Mouse (Mus musculus) thymus, postnatal 14 days (tissue): ENCODE measurements around the gene Kcnip4.

Experiments used
- DNase-seq: peaks from one replicate; pipeline ENCODE4 v3.0.0; 2021

The Kcnip4 gene

GRCm38 (mm10) chr5:48840971-48841370 lies 683.7 kb downstream of the Kcnip4 start:
- DNase-seq = no peak

GRCm38 (mm10) chr5:48795526-48795925 lies 729.2 kb downstream of the Kcnip4 start:
- DNase-seq = no peak

GRCm38 (mm10) chr5:48779376-48779775 lies 745.3 kb downstream of the Kcnip4 start:
- no peak for DNase-seq

- no peak for DNase-seq
Observed at GRCm38 (mm10) chr5:48748613-48749012, 776.1 kb downstream of the Kcnip4 start.

- DNase-seq = no peak
Observed at GRCm38 (mm10) chr5:48737640-48738039, 787.1 kb downstream of the Kcnip4 start.

- DNase-seq = no peak
Observed at GRCm38 (mm10) chr5:48718166-48718565, 806.5 kb downstream of the Kcnip4 start.

GRCm38 (mm10) chr5:48705997-48706396 lies 818.7 kb downstream of the Kcnip4 start:
- no peak for DNase-seq

GRCm38 (mm10) chr5:48687068-48687467 lies 837.6 kb downstream of the Kcnip4 start:
- no peak for DNase-seq

GRCm38 (mm10) chr5:48679733-48680595 lies 844.7 kb downstream of the Kcnip4 start:
- DNase-seq = no peak

- DNase-seq = no peak
Observed at GRCm38 (mm10) chr5:48662504-48662903, 862.2 kb downstream of the Kcnip4 start.

GRCm38 (mm10) chr5:48659975-48660374 lies 864.7 kb downstream of the Kcnip4 start:
- no peak for DNase-seq

GRCm38 (mm10) chr5:48650496-48650895 lies 874.2 kb downstream of the Kcnip4 start:
- no peak for DNase-seq

GRCm38 (mm10) chr5:48636675-48637074 lies 888.0 kb downstream of the Kcnip4 start:
- DNase-seq = no peak

- DNase-seq = no peak
Observed at GRCm38 (mm10) chr5:48633631-48634030, 891.1 kb downstream of the Kcnip4 start.

GRCm38 (mm10) chr5:48623370-48623769 lies 901.3 kb downstream of the Kcnip4 start:
- DNase-seq = no peak

- no peak for DNase-seq
Observed at GRCm38 (mm10) chr5:48606916-48607315, 917.8 kb downstream of the Kcnip4 start.

GRCm38 (mm10) chr5:48606281-48606680 lies 918.4 kb downstream of the Kcnip4 start:
- no peak for DNase-seq

GRCm38 (mm10) chr5:48599481-48600040 lies 925.1 kb downstream of the Kcnip4 start:
- DNase-seq = no peak

- no peak for DNase-seq
Observed at GRCm38 (mm10) chr5:48588014-48588413, 936.7 kb downstream of the Kcnip4 start.

- DNase-seq = no peak
Observed at GRCm38 (mm10) chr5:48583431-48583830, 941.3 kb downstream of the Kcnip4 start.

- no peak for DNase-seq
Observed at GRCm38 (mm10) chr5:48563996-48564587, 960.6 kb downstream of the Kcnip4 start.

- no peak for DNase-seq
Observed at GRCm38 (mm10) chr5:48551753-48552152, 973.0 kb downstream of the Kcnip4 start.

GRCm38 (mm10) chr5:48545825-48546224 lies 978.9 kb downstream of the Kcnip4 start:
- DNase-seq = no peak
